Mouse (Mus musculus) ES-E14 (cell line): ENCODE measurements around the gene Kcmf1. TPM values are rescaled to one million over a fixed set of nuclear protein-coding genes. Genes with fewer than 3 reads are reported as not detected.

Experiments used
- DNase-seq: peaks from one replicate; pipeline ENCODE4 v3.0.0-alpha.2; 2013; ENCODE audit warnings: low read depth, low spot score
- H3K27ac ChIP-seq: 2 replicates; pipeline ENCODE4 v1.5.1; 2012; ENCODE audit warnings: low read depth, mild to moderate bottlenecking, low read length, moderate library complexity, mixed read lengths; ENCODE audit not compliant: poor library complexity, insufficient read depth, severe bottlenecking
- H3K36me3 ChIP-seq: 2 replicates; pipeline ENCODE4 v1.6.1; 2012; ENCODE audit warnings: mild to moderate bottlenecking, low read length, moderate library complexity, mixed read lengths; ENCODE audit not compliant: control insufficient read depth, poor library complexity, insufficient read depth, severe bottlenecking
- H3K4me1 ChIP-seq, 2 experiments: fragments of 150-350 bp in 1 of 2; sonication (generic) in 1 of 2; 2 replicates each; pipeline ENCODE4 v1.6.1; 2012; ENCODE audit warnings: low read length in 2 of 2, mild to moderate bottlenecking in 1 of 2, mixed read lengths in 1 of 2; ENCODE audit not compliant: control insufficient read depth in 2 of 2, insufficient read depth in 2 of 2, poor library complexity in 1 of 2
- H3K4me3 ChIP-seq, 2 experiments: fragments of 150-350 bp in 1 of 2; sonication (generic) in 1 of 2; 2 replicates each; pipeline ENCODE4 v1.5.1; 2012; ENCODE audit warnings: low read length in 2 of 2, low read depth in 1 of 2, mild to moderate bottlenecking in 1 of 2, mixed read lengths in 1 of 2; ENCODE audit not compliant: insufficient read depth in 1 of 2, poor library complexity in 1 of 2, severe bottlenecking in 1 of 2
- H3K9ac ChIP-seq: 2 replicates; pipeline ENCODE4 v1.6.1; 2012; ENCODE audit warnings: low read depth, mild to moderate bottlenecking, low read length, mixed read lengths; ENCODE audit not compliant: poor library complexity, insufficient read depth, severe bottlenecking
- H3K9me3 ChIP-seq: fragments of 150-350 bp; sonication (generic); 2 replicates; pipeline ENCODE4 v1.6.1; 2012; ENCODE audit warnings: low read depth, mild to moderate bottlenecking, low read length; ENCODE audit not compliant: control insufficient read depth, insufficient read depth
- CHD2 ChIP-seq: IDR thresholded peaks from 2 replicates; pipeline ENCODE4 v1.6.1; 2014; ENCODE audit warnings: mild to moderate bottlenecking, low read depth, low read length, inconsistent platforms
- HCFC1 ChIP-seq: IDR thresholded peaks from 2 replicates; pipeline ENCODE4 v1.6.1; 2012; ENCODE audit warnings: low read length, inconsistent platforms, borderline replicate concordance; ENCODE audit not compliant: insufficient read depth
- MAFK ChIP-seq: IDR thresholded peaks from 2 replicates; pipeline ENCODE4 v1.6.1; 2014; ENCODE audit warnings: mild to moderate bottlenecking, low read depth, low read length, inconsistent platforms; ENCODE audit not compliant: insufficient read depth
- ZC3H11A ChIP-seq: IDR thresholded peaks from 2 replicates; pipeline ENCODE4 v1.6.1; 2012; ENCODE audit warnings: low read depth, mild to moderate bottlenecking, inconsistent platforms, low read length, borderline replicate concordance
- ZNF384 ChIP-seq: IDR thresholded peaks from 2 replicates; pipeline ENCODE4 v1.6.1; 2012; ENCODE audit warnings: low read depth, low read length, inconsistent platforms
- in situ Hi-C, 2 experiments: fragments of 600-800 bp; cut with MboI; formaldehyde crosslinking; loops; one replicate each; pipeline ENCODE4 v1.15.1; 2025; ENCODE audit warnings: low sequenced_read_pairs in 2 of 2, inconsistent platforms in 1 of 2; ENCODE audit not compliant: unreplicated experiment in 2 of 2
- total RNA-seq: library from RNA; depleted of rRNA; stranded (reverse); fragments of 300-350 nt; gene quantifications from 2 replicates; pipeline ENCODE4 v1.2.3, GENCODE M21; 2012

The Kcmf1 gene
- total RNA-seq, 1 experiment = 122 TPM

DNA sequence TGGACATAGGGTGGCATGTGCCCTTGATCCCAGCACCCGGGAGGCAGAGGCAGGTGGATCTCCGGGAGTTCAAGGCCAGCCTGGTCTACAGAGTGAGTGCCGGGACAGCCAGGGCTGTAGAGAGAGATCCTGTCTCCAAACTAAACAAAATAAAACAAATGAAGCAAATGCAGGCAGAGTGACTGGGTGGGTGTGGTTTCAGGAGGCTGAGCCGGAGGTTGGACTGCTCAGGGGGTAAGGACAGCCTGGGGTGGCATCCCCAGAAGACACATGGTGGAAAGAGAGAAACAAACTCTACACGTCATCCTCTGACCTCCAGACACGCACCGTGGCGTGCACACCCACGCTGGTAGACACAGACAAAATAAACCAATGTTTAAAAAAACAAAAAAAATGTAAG lies 86.3 kb downstream of the Kcmf1 start:
- Histone ChIP-seq H3K9me3 (no peaks in the 10 kb centered on the region), H3K9ac (no peak overlapping the region), H3K36me3 (no peaks in the 10 kb centered on the region), H3K4me1 (peaks cover 6 to 9% of the 10 kb centered on the region in 2 experiments), H3K4me3 (no peak overlapping the region), H3K27ac (no peak overlapping the region; the same call in 1 of the 2 replicates)
- TF ChIP-seq ZC3H11A = no peak
- TF ChIP-seq ZNF384 = no peak
- no peak for TF ChIP-seq HCFC1
- TF ChIP-seq MAFK = no peak
- no peak for TF ChIP-seq CHD2
- in situ Hi-C loops = no loop called here
- no peak for DNase-seq

DNA sequence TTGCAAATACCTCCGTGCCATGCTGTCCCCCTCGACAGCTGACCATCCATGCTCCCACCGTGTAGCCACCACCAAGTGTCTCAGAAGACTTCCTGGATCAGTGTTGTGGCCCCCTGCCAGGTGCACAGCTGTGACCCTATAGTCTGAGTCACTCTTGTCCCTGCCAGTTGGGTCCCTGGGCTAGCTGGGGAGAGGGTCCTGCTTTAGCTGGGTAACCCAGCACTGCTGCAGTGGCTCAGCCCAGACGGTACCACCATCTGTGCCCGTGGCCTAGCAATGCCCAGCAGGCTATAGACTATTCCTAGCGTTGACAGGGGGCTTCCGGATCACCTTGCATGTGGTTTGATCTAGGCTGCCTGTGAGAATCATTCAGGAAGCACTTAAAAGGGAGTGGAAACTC lies 89.5 kb downstream of the Kcmf1 start:
- Histone ChIP-seq H3K9me3 (no peaks in the 10 kb centered on the region), H3K36me3 (no peaks in the 10 kb centered on the region), H3K27ac (no peak overlapping the region), H3K4me3 (no peak overlapping the region), H3K4me1 (peaks cover 9% of the 10 kb centered on the region in 2 experiments), H3K9ac (no peak overlapping the region)
- DNase-seq = no peak
- in situ Hi-C loops = no loop called here
- TF ChIP-seq MAFK = no peak
- no peak for TF ChIP-seq CHD2
- no peak for TF ChIP-seq HCFC1
- TF ChIP-seq ZNF384 = no peak
- no peak for TF ChIP-seq ZC3H11A

DNA sequence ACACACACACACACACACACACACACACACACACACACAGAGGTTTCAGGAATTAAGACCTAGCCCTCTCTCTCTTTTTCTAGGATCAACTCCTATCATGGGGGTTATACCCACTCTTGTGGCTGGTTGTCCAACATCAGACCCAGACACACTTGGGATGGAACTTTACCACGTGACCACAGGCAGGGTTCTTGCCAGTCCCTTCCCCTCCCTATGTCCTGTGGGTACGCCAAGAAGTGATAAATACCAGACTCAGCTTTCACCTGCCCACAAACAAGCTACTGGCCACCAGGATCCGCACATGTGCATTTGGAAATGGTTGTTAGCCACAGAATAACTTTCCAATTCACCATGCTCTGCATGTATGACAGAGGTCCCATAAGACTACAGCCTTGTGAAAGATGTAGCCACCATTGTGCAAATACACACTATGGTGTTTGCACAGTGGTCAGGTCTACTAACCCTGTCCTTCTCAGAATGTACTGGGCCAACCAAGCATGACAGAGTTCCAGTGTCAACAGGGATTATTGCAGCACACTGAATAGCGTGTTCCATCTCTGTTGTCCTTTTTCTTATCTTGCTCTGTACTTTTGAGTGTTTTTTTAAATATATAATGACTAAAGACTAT lies 90.1 kb downstream of the Kcmf1 start:
- no peak overlapping the region for H3K27ac ChIP-seq
- peaks cover 9% of the 10 kb centered on the region in 2 experiments for H3K4me1 ChIP-seq
- H3K9me3 ChIP-seq = no peaks in the 10 kb centered on the region
- H3K4me3 ChIP-seq = no peak overlapping the region
- no peaks in the 10 kb centered on the region for H3K36me3 ChIP-seq
- no peak for DNase-seq
- in situ Hi-C loops = no loop called here
- TF ChIP-seq ZNF384 = no peak
- no peak for TF ChIP-seq MAFK
- no peak for TF ChIP-seq ZC3H11A
- TF ChIP-seq HCFC1 = no peak
- TF ChIP-seq CHD2 = no peak
- no peak overlapping the region for H3K9ac ChIP-seq

DNA sequence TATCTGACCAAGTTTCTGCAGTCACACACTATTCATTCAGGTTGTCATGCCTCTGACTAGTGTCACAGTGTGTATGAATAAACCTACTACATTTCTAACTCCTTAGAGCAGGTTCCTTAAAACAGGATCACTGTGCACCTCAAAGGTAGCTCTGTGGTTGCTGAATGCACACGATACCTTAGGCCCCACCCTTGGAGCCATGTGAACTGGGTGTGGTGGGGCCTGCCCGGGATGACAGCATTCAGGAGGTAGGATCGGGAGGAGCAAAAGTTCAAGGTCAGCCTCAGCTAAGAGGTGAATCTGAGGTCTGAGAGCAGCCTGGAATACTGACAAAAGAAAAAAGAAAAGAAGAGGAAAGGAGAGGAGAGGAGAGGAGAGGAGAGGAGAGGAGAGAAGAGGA lies 91.4 kb downstream of the Kcmf1 start:
- TF ChIP-seq MAFK (no peak), CHD2 (no peak), HCFC1 (no peak), ZC3H11A (no peak), ZNF384 (no peak)
- Histone ChIP-seq H3K36me3 (no peaks in the 10 kb centered on the region), H3K4me1 (peaks cover 6 to 7% of the 10 kb centered on the region in 2 experiments), H3K4me3 (no peak overlapping the region), H3K9me3 (no peaks in the 10 kb centered on the region), H3K9ac (no peak overlapping the region), H3K27ac (no peak overlapping the region)
- DNase-seq = no peak
- in situ Hi-C loops = no loop called here
